Mouse (Mus musculus) large intestine, adult 2 months (tissue): ENCODE measurements around the gene Slc9c1. TPM values are rescaled to one million over a fixed set of nuclear protein-coding genes. Genes with fewer than 3 reads are reported as not detected.
"Not testable (repeated sequence)": the region's sequence is repeated elsewhere in the genome, so short reads cannot be mapped to it uniquely, and the experiment has no call there.

Experiments used
- DNase-seq: peaks from one replicate; pipeline ENCODE4 v3.0.0-alpha.2; 2012; ENCODE audit warnings: low read depth, low spot score
- WGBS: fragments of 180-500 bp; shearing (Covaris S2); methylation state at CpG from one replicate; pipeline ENCODE4 v1.1.7; 2018; 5-methylcytosine and 5-hydroxymethylcytosine counted together
- polyA plus RNA-seq: library from polyadenylated mRNA; depleted of rRNA; stranded (reverse); fragments of >200 nt; gene quantifications from 2 replicates; pipeline ENCODE4 v1.2.3, GENCODE M21; 2012; rRNA removed

Slc9c1 gene
- polyA plus RNA-seq = not detected in 2 replicates

DNA sequence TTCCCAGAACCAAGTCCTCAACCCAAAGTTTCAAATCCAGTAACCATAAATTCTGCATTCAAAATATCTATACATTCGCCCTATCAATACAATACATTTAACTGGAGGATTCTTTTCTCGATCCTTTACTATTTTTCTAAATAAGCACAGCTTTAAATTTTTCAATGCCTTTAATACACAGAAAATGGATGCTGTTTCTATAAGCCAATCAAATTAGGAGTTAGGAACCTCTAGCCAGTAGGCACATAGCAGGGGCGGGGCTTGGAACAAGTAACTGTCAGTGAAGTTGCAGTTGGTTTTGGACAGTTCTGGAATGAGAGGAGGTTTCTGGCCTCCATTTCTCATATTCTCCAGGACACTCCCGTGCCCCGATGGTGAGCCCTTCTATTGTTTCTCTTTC, at the start of gene Slc9c1:
TSS of gene Slc9c1 (plus strand) at position 301 of the 400 bp plus-strand sequence.
- WGBS = 97% methylated on average over 5 of the region's 5 CpGs
- DNase-seq = no peak

DNA sequence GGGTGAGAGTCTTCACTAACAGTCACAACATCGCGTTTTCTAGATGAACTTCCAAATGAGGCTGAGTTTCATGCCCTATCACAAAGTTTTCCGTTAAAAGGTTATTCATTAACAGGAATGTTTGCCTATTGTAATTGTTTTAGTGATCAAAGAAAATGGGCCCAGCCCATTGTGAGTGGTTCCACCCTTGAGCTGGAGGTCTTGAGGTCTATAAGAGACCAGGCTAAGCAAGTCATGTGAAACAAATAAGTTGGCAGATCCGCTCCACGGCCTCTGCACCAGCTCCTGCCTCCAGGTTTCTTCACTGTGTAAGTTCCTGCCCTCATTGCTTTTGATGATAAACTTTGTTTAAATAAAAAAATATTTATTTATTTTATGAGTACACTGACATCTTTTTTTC, 42.2 kb upstream of the Slc9c1 start, which contains the start of gene Gm609:
TSS of gene Gm609 (minus strand) at position 43 of the 400 bp plus-strand sequence.
- DNase-seq = peak; percentile 61
- 18% methylated on average over 5 of the region's 5 CpGs for WGBS

DNA sequence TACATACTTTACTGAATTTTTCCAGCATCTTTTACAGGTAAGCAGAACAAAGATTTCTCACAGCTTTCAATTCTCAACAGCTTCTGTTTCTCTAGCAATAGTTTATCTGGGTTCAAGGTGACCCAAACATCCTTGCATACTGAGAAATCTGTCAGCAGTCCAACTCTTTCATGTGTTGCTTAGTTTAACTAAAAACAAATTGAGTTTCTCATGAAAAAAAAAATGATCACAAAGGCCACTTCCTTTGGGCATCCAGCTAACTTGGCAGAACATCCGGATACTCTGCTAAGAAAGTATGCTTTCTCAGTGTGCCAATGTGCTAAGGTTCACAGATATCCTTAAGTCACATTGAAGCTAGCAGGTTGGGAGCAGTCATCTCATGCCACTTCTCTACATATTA, 39.8 kb upstream of the Slc9c1 start:
- 25% methylated on average over 1 of the region's 1 CpGs for WGBS
- no peak for DNase-seq

DNA sequence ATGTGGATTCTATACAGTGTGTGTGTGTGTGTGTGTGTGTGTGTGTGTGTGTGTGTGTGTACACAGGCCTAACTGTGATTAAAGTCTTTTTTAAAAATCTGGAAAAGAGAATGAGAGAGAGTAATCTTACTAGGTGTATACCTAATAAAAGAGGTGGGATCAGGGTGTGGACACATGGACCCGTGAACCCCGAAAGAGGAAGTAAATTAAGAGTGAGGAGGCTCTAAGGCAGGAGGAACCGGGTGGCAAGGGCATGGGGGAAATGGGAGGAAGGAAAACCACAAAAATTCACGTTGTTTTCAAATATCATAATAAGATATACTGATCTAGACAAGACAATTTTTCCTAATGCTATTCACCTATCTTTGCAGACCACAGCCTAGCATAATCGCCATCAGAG, 9.6 kb upstream of the Slc9c1 start:
- WGBS = 44% methylated on average over 5 of the region's 5 CpGs
- DNase-seq = no peak

DNA sequence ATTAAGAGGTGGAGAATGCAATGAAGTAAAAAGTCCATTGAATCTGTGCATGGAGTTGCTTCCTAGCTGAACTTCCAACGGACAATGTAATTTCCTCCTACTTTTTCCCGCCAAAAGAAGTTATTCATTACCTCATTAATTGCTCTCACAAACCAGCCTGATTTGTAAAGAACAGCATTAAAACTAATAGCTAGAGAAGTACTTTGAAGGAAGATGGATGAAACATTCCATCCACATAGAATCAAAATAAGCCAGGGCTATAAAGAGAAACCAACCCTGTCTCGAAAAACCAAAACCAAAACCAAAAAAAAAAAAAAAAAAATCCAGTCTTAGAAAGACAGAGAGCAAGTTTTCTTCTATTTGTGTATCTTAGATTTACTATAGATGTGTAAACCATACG, 3.2 kb upstream of the Slc9c1 start, which contains the start of gene Gm17783:
TSS of gene Gm17783 (minus strand) at position 101 of the 400 bp plus-strand sequence.
- DNase-seq = no peak
- 68% methylated on average over 4 of the region's 4 CpGs for WGBS

DNA sequence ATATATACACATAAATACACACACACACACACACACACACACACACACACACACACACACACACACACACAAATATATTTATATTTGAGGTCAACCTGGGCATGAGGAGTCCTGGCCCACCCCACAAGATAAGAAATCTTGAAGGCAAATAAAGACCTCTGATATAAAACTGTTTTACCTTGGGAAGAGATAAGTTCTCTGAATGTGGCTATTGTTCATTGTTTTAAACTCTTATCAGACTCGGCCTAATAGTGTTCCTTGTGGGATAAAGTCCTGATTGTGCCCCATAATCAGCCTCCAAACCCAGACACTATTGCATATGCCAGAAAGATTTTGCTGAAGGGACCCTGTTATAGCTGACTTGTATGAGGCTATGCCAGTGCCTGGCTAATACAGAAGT, 3.2 kb downstream of the Slc9c1 start:
- not testable (repeated sequence) for DNase-seq
- 34% methylated on average over 1 of the region's 1 CpGs for WGBS

DNA sequence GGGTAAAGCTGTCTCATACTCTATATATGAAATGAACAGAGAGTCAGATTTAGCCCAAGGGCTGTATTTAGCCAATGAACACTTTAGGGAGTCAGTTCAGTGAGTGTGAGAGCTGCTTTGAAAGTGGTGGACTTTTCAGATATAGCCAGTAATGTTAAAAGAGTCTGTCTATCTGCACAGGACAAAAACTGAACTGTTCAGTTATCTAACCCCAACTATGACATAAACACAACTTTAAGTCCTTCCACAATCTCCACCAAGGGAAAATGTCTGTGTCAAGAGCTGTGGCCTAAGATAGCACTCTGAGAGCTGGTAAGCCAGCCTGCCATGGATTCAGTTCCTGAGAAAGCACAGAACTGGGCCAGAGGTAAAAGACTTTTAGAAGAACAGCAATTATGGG, 7.0 kb downstream of the Slc9c1 start:
- DNase-seq = no peak

DNA sequence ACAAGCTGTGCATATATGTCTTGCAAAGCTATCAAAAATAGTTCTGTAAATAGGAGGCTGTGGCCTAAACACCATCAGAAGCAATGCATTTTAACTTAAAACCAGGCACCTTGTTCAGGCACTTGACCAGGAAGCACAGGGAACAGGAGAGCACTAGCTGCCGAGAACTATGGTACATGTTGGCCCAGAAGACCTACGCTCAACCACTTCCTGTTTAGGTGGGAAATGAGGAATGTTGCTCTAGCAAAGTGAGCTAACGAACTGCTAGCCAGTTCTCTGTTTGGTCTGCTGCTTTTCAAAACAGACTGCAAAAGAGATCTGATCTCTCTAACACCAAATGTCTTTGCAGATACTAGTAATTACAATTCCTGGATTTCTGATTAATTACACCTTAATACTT, 9.2 kb downstream of the Slc9c1 start:
- 83% methylated on average over 3 of the region's 3 CpGs for WGBS
- no peak for DNase-seq

DNA sequence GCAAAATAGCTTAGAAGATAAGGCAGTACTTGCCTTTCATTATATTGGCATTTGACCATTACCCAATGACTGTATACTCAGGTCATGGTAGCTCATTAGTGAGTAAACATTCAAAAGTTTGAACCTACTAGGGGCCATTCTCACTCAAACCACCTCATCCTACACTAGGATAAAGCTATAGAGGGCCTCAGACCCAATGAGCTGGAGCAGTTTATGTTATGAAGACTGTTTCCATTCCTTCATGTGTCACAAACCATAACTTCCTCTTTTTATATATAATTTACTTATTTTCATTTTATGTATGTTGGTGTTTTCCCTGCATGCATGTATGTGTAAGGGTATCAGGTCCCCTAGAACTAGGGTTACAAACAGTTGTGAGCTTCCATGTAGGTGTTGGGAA, 12.9 kb downstream of the Slc9c1 start:
- no peak for DNase-seq

DNA sequence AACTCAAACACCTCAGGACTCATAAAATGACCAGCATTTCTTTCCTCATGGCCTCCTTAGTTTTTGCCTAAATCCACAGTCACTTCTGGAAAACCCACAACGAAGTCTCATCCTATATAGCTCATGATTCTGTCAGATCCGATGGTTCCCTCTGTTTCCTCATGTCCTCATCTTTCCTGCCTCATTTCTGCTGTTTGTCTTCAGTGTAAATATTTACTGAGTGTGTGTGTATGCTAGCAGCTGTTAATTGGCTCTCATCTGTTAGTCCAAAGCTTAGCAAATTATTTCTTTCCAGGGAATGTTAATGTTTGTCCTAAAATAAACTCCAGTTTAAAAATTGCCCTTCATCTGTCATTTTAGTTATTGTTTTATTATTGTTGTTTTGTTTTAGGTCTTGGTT, 16.5 kb downstream of the Slc9c1 start:
- DNase-seq = no peak
- WGBS = 20% methylated on average over 2 of the region's 2 CpGs

DNA sequence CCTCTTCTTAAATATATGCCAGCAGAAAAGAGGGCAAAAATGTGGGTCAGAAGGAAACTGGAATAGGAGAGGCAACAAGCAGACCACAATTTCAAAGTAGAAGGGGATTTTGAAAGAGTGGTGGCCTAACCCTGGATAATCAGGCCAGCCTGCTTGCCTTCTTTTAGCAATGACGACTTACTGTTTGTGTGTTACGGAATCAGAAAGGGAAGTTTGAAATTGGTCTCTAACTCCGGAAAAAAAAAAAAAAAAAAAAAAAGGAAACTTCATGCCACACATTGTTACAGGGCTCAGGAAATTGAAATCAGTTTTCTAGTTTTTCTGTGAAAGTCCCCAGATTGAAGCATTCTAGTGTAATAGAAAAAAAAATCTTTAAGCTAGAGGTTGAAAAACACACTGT, 26.6 kb downstream of the Slc9c1 start:
- WGBS = 64% methylated on average over 3 of the region's 3 CpGs
- DNase-seq = no peak

DNA sequence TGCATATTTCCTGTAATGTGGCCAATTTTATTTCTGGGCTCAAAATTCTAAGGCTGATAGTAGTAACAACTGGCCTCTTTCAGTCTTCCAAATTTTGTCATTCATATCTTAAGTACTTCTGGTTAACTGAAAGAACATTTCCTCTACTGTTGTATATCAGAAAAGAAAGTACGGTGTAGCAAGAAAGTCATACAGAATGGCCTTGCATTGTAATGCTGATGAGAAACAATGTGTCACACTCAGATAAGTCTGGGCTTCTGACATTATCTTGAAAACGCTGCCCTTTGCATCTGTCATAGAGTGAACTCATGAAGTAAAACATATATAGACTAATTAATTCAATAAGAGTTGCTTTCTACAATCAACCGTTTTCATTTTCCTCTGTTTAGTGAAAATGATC, 37.2 kb downstream of the Slc9c1 start:
- no peak for DNase-seq
- WGBS = 89% methylated on average over 3 of the region's 3 CpGs

DNA sequence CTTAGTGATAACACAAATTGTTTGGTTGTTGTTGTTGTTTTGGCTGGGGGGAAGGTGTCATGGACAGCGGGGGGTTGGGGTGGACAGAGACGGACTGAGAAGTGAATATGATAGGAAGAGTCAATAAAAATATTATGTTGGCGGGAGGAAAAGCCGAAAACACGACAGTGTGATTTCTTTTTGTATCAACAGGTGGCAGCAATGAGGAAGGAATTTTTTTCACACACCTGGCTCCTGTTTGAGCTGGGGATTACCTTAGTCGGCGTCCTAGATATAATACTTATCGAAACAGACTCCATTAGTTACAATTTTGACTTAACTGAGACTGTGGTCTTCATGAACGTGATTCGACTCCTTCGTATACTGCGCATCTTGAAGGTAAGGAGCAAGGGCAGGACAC, 44.8 kb downstream of the Slc9c1 start:
- 37% methylated on average over 12 of the region's 12 CpGs for WGBS
- DNase-seq = peak; percentile 13

DNA sequence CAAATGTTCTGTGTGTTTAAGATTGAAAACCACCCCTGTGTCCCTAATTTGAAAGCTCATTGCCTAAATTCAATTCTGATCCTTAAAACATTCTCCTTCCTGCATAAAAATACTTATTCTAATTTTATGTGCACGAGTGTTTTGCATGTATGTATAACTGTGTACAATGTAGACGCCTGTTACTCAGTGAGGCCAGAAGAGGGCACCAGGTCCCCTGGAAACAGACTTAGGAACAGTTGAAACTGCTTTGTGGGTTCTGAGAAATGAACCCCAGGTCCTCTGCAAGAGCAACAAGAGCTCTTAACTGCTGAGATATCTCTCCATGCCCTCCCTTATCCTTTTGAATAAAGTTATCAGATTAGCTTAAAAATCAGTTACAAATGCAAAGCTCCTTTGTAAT, 47.4 kb downstream of the Slc9c1 start:
- WGBS = 19% methylated on average over 2 of the region's 2 CpGs
- no peak for DNase-seq

DNA sequence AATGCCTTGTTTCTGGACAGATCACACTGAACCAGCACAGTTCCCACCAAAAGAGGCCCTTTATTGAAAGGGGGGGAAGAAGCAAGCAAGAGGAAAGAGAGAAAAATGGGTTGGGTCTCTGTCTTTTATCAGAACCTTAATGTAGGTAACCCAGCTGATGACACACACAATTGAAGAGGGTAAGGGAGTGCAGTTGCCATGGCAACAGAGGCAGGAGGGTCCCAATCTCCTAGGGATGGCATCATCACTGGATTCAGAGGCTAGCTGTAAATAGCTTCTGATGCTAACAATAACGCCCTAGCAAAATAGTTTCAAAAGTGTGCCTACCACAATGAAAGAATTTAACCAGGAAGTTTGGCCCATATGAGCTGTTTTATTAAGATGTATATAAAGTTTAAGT, 58.5 kb downstream of the Slc9c1 start:
- 72% methylated on average over 1 of the region's 1 CpGs for WGBS
- DNase-seq = no peak

DNA sequence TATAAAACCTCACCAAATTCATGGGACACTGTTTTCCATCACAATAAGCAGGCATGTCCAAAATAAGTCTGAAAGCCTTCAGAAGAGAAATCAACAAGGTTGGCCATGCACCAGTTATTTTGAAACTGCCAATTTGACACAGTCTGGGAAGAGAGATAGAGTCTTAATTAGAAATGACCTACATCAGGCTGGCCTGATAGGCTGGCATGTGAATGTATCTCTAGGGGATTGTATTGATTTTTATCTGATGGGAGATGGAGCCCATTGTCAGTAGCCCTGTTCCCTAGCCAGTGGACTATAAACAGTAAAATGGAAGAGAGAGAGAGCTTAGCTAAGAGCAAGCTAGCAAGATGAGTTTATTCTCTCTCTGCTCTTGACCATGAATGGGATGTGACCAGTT, 60.4 kb downstream of the Slc9c1 start:
- no peak for DNase-seq

DNA sequence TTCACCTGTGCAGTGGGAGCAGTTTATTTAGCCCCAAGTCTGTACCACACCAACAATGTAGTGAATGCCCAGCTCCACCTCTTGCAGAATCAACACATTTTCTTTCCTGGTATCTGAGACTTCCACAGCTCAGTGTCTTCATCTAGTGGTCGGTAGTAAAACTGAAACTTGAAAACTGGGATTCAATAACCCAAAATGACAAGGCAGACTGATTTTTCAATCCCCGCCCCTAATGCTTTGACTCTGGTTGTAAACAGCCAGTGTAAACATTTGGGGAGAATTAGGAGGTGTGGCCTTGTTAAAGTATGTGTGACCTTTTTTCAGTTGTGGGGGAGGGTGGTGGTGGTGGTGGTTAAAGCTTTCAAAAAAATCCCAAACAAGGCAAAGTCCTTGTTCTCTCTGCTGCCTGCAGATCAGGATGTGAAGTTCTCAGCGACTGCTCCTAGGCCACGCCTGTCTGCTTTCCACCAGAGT, 73.4 kb downstream of the Slc9c1 start:
- DNase-seq = peak; percentile 72
- 5% methylated on average over 4 of the region's 4 CpGs for WGBS

DNA sequence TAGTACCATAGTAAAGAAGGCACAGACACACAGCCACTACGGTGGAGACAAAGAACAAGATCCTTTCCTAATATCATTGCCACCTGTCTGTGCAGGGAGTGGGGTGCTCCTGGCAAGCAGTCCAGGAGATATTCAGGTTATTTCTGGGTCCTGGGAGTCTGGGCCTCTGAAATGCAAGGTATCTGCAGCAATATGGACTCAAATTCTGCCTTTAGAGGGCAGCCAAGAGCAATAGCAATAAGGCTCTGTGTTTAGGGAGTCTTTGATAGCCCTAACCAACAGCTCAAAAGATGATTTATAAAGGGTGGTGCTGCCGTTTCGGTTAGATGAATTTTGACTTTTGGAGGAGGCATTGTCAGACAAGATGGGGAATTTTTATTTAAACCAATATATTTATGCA, 74.2 kb downstream of the Slc9c1 start:
- 23% methylated on average over 3 of the region's 3 CpGs for WGBS
- peak; percentile 57 for DNase-seq

DNA sequence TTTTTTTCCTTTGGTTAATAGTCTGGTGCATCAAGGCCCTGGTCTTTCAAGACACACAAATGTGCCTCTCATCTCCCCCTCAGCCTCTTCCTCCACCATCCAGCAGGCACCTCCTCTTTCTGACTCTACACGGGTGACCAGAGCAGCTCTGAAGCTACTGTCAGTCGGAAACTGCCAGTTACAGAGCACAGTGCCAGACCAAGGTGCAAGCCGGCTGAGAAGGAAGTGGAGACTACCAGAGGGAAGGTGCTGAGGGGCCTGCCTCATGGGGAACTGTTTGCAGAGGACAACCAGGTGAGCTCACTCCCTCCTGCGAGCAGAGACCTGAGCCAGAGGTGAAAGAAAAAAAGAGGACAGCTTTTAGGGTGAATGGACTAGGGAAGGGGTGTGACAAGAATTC, 75.2 kb downstream of the Slc9c1 start, which contains the start of gene Gcsam:
TSS of gene Gcsam (plus strand) at position 114 of the 400 bp plus-strand sequence.
- no peak for DNase-seq
- 19% methylated on average over 4 of the region's 4 CpGs for WGBS

DNA sequence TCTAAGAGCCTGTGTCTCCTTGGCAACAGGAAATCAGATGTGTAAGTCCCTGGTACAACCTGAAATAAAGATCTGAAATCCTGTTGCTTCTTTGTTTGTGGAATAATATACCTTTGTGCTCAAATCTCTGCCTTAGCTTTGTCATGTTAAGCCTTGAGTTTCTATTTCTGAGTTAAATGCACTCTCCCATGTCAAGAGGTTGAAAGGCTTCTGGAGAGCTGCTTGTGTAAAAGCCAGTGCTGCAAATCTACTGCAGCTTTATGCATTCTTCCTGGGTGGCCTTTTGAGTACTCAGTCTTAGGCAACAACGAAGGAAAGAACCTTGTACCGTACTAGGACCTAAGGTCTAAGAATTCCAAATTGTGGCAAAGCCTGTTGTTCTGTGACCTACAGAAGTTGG, 78.1 kb downstream of the Slc9c1 start:
- DNase-seq = no peak
- WGBS = 77% methylated on average over 2 of the region's 2 CpGs

DNA sequence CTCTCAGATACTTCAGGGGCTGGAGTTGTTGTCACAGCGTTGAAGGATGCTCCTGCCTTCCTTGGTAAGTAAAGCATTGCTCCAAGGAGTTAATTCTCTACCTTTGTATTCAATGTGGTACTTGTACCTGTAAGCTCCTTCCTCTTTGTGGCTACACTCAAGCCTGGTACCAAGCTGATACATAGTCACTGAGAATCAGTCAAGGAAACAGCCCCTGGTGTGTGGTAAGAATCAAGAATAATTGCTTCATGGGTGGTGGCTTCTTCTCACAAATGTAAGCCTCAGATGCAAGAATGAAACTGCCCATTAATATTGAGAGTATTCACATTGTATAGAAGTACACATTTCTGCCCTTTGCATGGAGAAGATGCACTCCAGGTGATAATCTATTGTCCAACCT, 80.8 kb downstream of the Slc9c1 start:
- 86% methylated on average over 1 of the region's 1 CpGs for WGBS
- DNase-seq = no peak

DNA sequence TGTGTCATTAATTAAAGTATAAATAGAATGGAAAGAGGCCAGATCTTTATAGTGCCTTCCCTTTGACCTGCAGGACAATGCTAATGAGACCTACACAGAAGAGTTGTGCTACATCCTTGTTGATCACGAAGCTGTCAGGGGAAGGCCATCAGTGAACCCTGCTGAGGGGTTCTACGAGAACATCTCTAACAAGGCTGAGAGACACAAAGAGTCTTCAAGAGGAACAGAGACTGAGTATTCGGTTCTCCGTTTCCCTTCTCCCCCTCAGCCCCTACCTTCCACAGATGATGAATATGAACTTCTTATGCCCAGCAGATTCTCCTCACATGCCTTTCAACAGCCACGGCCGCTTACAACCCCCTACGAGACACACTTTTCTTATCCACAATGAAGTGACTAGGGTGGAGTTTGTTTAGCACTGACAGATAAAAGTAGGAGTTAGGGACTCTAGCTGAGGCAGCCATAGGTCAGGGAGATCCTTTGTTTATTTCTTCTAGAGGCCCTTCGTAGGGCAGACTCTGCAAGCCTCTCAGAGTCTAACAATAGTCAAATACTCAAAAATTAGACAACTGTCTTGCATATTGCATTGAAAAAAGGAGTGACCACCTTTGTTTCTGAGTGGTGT, 84.8 kb downstream of the Slc9c1 start:
- 77% methylated on average over 8 of the region's 8 CpGs for WGBS
- DNase-seq = no peak
